Mouse (Mus musculus) G1E (cell line): Measurements from ENCODE around the gene Cidec.

Experiments used
- CTCF ChIP-seq: IDR thresholded peaks from 2 replicates; pipeline ENCODE4 v1.5.1; 2012; ENCODE audit warnings: low read depth, low read length, inconsistent platforms, mixed read lengths
- POLR2AphosphoS5 ChIP-seq: IDR thresholded peaks from 2 replicates; pipeline ENCODE4 v1.6.1; 2012; ENCODE audit warnings: low read depth, low read length, inconsistent platforms; ENCODE audit not compliant: insufficient replicate concordance

DNA sequence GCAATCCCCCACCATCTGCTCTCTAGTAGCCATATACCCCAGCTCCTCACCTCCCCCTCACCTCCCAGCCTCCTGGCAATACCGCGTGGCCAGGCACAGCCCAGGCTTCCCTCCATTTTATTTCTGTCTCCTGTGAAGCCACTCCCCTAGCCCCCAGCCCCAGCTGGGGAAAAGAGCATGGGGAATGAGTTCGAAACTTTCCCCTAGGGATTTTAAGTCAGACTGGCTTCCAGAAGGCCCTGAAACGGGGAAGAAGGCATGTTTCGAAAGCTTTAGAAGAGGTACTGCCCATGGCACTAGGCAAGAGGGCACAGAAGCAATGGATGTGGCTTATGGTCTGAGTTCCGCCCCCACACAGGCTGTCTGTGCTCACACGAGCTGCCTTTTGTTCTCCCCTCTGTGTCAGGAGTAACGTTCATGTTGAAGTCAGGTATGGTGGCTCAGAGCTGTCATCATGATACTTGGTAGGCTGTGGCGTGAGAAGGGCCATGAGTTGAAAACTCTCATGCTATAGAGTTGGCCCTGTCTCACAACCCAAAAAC is at the start of gene Cidec:
- TF ChIP-seq CTCF (no peak), POLR2AphosphoS5 (no peak)
